Mouse (Mus musculus) liver, embryonic 14.5 days (tissue): ENCODE results near the gene P3h2.

Experiments
- CTCF ChIP-seq: IDR thresholded peaks from 2 replicates; pipeline ENCODE4 v1.5.1; 2016; ENCODE audit warnings: antibody characterized with exemption, low read depth, control low read depth
- EP300 ChIP-seq: IDR thresholded peaks from 2 replicates; pipeline ENCODE4 v1.6.1; 2016; ENCODE audit warnings: antibody characterized with exemption, low read depth

DNA sequence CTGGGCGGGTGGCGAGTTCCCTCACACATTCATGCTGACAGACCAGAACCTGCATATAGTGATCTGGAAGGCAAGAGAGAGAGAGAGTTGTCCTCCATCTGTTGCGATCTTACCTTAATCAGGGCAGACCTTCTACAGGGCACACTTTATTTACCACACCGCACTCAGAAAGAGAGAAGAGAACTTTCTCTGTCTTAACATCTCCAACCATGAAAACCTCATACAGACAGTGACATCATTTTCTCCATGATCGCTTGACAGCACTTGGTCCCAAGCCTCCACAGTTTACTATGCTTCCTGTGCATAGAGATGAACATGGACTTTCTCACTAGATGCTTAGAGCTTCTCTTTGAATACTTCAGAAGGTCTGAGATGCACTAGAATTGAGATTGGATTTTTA lies 118.4 kb downstream of the P3h2 start:
- TF ChIP-seq CTCF (no peak), EP300 (no peak)
